Mouse (Mus musculus) right cerebral cortex, adult 2 months (tissue): ENCODE data around the gene Mrgprf.
A peak's percentile ranks its signal among the peaks of the same experiment; 100 is the strongest.

Experiments used
- DNase-seq, 2 experiments: peaks; one replicate each; pipeline ENCODE4 v3.0.0; 2021 to 2022; ENCODE audit warnings: low spot score in 2 of 2

The Mrgprf gene

DNA sequence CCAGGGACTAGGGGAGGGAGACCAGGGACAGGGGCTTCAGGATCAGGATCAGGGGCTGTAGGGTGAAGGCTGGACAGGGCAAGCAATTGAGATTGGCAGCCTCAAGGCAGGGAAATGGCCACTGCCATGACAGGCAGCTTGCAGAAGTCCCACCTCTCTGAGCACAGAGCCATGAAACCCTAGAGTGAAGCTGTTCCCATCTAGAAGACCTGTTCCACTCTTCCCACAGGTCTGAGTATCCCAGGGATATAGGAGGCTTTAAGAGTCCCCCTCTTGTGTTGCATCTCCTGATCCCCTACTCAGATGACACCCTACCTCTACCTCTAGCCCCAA lies 346 bp downstream of the Mrgprf start:
- no peak for DNase-seq

- DNase-seq: no peak
These were observed 845 bp downstream of the Mrgprf start for GRCm38 (mm10) chr7:145301341-145302005.

GRCm38 (mm10) chr7:145302488-145303285 lies 2.1 kb downstream of the Mrgprf start:
- no peak for DNase-seq

GRCm38 (mm10) chr7:145304153-145304552 lies 3.5 kb downstream of the Mrgprf start:
- no peak for DNase-seq

DNA sequence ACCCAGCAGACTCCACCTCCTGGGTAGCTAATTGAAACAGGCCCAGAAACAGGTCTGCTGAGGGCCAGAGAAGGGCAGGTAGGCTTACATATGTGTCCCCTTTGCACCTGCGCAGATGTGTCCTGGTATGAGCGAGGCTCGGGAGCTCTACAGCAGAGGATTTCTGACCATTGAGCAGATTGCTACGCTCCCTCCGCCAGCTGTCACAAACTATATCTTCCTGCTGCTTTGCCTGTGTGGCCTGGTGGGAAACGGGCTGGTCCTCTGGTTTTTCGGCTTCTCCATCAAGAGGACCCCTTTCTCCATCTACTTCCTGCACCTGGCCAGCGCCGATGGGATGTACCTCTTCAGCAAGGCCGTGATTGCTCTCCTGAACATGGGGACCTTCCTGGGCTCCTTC lies 7.0 kb downstream of the Mrgprf start:
- DNase-seq: no peak

DNA sequence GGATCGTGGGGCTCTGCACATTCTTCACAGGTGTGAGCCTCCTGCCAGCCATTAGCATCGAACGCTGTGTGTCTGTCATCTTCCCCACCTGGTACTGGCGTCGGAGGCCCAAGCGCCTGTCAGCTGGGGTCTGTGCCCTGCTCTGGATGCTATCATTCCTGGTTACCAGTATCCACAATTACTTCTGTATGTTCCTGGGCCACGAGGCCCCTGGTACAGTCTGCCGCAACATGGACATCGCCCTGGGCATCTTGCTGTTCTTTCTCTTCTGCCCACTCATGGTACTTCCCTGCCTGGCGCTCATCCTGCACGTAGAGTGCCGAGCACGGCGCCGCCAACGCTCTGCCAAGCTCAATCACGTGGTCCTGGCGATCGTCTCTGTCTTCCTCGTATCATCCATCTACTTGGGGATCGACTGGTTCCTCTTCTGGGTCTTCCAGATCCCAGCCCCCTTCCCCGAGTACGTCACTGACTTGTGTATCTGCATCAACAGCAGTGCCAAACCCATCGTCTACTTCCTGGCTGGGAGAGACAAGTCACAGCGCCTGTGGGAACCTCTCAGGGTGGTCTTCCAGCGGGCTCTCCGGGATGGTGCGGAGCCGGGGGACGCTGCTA lies 7.5 kb downstream of the Mrgprf start:
- DNase-seq: no peak

DNA sequence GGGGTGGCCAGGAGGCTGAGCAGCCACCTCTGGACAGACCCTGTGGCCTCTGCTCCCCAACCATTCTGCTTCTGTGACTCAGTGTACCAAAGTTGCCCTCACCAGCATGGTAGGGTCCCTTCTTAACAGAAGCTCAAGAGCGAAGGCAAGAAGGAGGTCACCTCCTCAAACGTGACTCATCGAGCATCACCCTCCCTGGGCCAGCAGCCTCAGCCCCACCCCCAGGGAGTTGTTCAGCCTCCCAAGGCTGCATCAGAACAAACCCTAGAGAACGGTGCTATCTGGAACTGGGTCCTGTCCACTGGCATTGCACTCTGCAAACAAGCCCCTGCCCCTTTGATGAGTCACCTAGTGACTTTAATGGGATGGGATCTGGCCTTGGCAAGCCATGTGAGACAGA lies 8.2 kb downstream of the Mrgprf start:
- DNase-seq: no peak

DNA sequence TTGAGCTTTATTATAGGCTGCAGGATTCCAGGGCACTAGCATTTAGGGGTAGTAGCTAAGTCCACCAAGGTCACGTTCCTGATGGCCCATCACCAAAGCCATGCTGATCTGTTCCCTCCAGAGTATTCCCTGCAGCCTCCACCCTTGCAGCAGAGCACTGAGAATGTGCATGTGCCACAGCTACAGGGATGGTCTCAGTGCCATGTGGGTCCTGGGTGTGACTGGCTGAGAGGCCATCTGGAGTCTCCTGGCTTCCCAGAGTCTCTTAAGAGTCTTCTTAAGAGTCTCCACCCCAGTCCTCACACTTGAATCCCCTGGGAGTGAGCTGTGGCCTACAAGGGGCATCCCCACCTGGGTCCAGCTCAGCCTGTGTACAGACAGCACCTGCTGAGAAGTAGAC lies 9.2 kb downstream of the Mrgprf start:
- no peak for DNase-seq

- DNase-seq: no peak
These were observed 9.9 kb downstream of the Mrgprf start for GRCm38 (mm10) chr7:145310526-145310925.

GRCm38 (mm10) chr7:145312137-145312536 lies 11.5 kb downstream of the Mrgprf start:
- DNase-seq: no peak

- no peak for DNase-seq
These were observed 14.3 kb downstream of the Mrgprf start, which contains the start of gene Mrgprd for GRCm38 (mm10) chr7:145314785-145315411. Mrgprd (plus strand) TSS chr7:145314835.

- DNase-seq: no peak
These were observed 16.9 kb downstream of the Mrgprf start for GRCm38 (mm10) chr7:145317522-145317921.

DNA sequence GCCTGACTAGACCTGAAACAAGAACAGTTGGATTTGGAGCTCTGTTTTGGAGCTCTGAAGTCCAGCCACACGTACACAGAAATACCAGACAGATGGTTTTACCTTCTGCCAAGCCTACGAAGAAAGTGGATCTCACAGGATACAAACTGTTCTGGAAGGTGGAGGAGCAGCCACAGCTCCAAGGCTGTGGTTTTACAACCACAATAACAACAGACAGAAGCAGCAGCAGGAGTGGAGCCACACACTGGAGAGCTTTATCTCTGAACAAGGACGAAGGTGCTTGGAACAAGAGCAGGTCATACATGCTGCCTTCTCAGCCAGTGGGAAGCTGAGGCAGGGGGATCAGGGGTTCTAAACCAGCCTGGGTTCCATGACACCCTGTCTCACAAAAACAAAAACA lies 18.9 kb downstream of the Mrgprf start:
- peak; percentile 30 to 38 for DNase-seq

DNA sequence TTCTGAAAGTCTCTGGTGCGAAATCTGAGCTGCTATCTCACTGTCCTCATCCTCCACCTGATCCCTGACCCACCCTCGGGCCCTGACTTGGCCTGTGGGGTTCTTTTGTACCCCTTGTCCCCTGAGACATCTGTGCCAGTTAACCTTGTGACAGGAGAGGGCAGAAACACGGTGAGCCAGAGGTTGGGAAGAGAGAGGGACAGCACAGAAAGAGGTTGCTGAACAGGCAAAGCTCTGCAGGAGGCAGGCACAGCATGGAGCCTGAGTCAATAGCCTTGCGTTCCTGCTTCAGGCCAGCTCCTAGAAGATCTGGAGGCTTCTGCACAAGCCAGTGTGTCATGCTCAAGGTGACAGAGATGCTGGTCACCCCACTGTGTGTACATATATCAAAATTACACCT lies 23.0 kb downstream of the Mrgprf start:
- DNase-seq: no peak

DNA sequence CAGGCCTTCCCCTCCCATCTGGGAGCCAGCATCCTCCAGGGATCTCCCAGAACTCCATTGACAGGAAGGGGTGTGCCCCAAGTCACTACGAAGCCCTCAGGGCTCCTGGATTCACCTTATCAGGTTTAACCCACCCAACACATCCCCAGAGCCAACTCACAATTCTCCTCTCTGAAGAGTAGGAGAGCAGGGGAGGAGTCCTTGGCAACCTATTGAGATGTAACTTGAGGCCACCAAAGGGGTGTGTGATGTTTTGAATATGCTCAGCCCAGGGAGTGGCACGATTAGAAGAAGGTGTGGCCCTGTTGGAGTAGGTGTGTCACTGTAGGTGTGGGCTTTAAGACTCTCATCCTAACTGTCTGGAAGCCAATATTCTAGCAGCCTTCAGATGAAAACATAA lies 25.1 kb downstream of the Mrgprf start:
- no peak for DNase-seq

- DNase-seq: no peak
These were observed 29.4 kb downstream of the Mrgprf start for GRCm38 (mm10) chr7:145329982-145330381.

DNA sequence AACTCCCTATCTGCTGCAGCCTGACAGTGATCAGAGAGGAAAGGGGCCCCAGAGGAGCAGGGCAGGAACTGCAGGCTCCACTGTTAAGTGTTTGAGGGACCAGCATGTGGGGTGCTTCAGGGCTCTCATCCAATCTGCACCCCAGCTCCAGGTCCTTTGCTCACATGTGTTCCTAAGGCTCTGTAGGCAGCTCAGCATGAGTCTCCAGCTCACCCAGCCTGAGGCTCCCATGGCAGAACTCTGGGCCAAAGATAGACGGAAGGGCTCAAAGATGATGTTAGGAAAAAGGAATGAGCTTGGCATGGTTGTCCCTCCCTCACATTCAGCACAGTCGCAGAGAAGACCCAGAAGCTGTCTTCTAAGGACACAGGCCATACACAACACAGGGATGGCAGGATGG lies 30.0 kb downstream of the Mrgprf start:
- DNase-seq: no peak

GRCm38 (mm10) chr7:145332376-145333041 lies 31.9 kb downstream of the Mrgprf start:
- DNase-seq: no peak

GRCm38 (mm10) chr7:145333936-145334335 lies 33.3 kb downstream of the Mrgprf start:
- no peak for DNase-seq

- DNase-seq: no peak
These were observed 33.9 kb downstream of the Mrgprf start for GRCm38 (mm10) chr7:145334428-145335027.

DNA sequence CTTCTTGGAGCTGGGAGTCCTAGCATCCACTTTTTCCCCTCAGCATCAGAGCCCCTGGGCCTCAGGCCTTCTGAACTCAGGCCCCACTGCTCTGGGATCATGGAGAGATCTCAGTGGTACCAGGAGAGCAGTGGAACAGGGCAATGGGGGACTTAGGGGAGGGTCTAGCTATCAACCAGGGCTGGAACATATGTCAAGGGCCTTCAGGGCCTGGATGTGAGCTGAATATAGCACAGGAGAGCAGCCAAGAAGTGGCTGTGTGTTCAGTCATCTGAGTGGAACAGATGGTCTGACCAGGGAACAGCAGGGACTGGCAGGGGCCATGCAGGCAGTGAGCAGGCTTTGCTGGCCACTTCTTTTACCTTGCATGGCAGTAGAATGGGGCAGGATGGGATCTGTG lies 34.6 kb downstream of the Mrgprf start:
- DNase-seq: no peak
